10 mouse cellular contexts compared by ENCODE assay signal in genomic region chr14:8062537-8063301, GRCm38 (mm10). TPM values are rescaled to one million over a fixed set of nuclear protein-coding genes. Genes with fewer than 3 reads are reported as not detected.
DNase-seq lines count a peak whose midpoint lies in the region; ATAC-seq and TF ChIP-seq lines count a peak whose summit lies in the region.
"Had no signal": no experiment of that assay in that cellular context is flagged by ENCODE, and none has a peak within 500 bp of the region (broad histone marks: within the 10 kb centered on the region; RNA-seq: fewer than 3 reads in every experiment).

No protein-coding gene starts in this region.

- no peaks in the 10 kb centered on the region for H3K36me3 ChIP-seq in midbrain, postnatal 0 days (ENCODE audit: insufficient read depth, low read length)

- 54% methylated on average over 3 of the region's 3 CpGs for WGBS in midbrain, postnatal 0 days

- H3K4me3 ChIP-seq in left cerebral cortex, adult 2 months: no peak overlapping the region; the same call in 1 of the 2 replicates
- H3K4me3 ChIP-seq in midbrain, postnatal 0 days (ENCODE audit: low read depth, low read length): no peak overlapping the region

- H3K27me3 ChIP-seq in midbrain, postnatal 0 days (ENCODE audit: insufficient read depth, low read length): no peaks in the 10 kb centered on the region

- peak; percentile 6 to 18 for DNase-seq in cerebellum, postnatal 10 days
- DNase-seq in left cerebral cortex, adult 2 months (ENCODE audit: extremely low spot score in 1 of 2, low spot score in 2 of 2): no peak
- DNase-seq in left cerebral cortex, adult 11 months (ENCODE audit: low spot score): no peak
- DNase-seq in heart, postnatal 4 days: peak; percentile 39
- peak; percentile 34 for DNase-seq in midbrain, postnatal 0 days (ENCODE audit: low spot score)
- DNase-seq in ovary, postnatal 36 days (ENCODE audit: low spot score): no peak
- no peak for DNase-seq in cerebellum, adult 11 months
- DNase-seq: lung, adult 2 months; thymus, adult 2 months had no signal

- H3K4me2 ChIP-seq in midbrain, postnatal 0 days (ENCODE audit: low read depth, low read length, poor library complexity, severe bottlenecking): no peak overlapping the region

- no peaks in the 10 kb centered on the region for H3K9me3 ChIP-seq in midbrain, postnatal 0 days (ENCODE audit: low read length)

- intact Hi-C loops in left cerebral cortex, adult 2 months (cut with DNase I): no loop called here

- ATAC-seq in cerebellum, adult (ENCODE audit: insufficient number of reproducible peaks, low FRiP score, low TSS enrichment): no peak
- ATAC-seq in midbrain, postnatal 0 days (ENCODE audit: low FRiP score): peak; percentile 63; the same call in 1 of the 2 replicates

- H3K9ac ChIP-seq in midbrain, postnatal 0 days (replicated peaks; ENCODE audit: low read length, poor library complexity, severe bottlenecking): no peak overlapping the region

- H3K4me1 ChIP-seq in midbrain, postnatal 0 days (ENCODE audit: insufficient read depth, low read length): no peaks in the 10 kb centered on the region

- TF ChIP-seq CTCF in left cerebral cortex, adult 2 months (IDR thresholded peaks at IDR 0.05): no peak
- no peak for TF ChIP-seq CTCF in midbrain, postnatal 0 days (IDR thresholded peaks at IDR 0.05)

- H3K27ac ChIP-seq in left cerebral cortex, adult 2 months: peak overlapping the region; percentile 91
- peak overlapping the region; percentile 63 for H3K27ac ChIP-seq in midbrain, postnatal 0 days (ENCODE audit: low read depth, low read length)

RNA-seq across cellular contexts. Expression of gene Rpp14, which starts 17.4 kb away (rescaled TPM):
- 10 to 100 TPM; 32.7 to 40.2 TPM for total RNA-seq in left cerebral cortex, adult 2 months (2021)
- total RNA-seq in heart, postnatal 4 days (2021): 10 to 100 TPM; 21.9 to 22.3 TPM
- 20.6 and 31.1 TPM in 2 replicates for total RNA-seq in midbrain, postnatal 0 days (2014; rRNA removed)
- 35.5 and 39.6 TPM in 2 replicates for polyA plus RNA-seq in midbrain, postnatal 0 days (2015; fragmentation: Nextera tagmentation; extraction: Ambion mirVana)

RNA-seq across cellular contexts. Expression of gene Pxk, which starts 35.3 kb away (rescaled TPM):
- 10 to 100 TPM; 34.5 to 36.6 TPM for total RNA-seq in left cerebral cortex, adult 2 months (2021)
- 10 to 100 TPM; 20.9 to 21.0 TPM for total RNA-seq in heart, postnatal 4 days (2021)
- 37.3 and 55.5 TPM in 2 replicates for total RNA-seq in midbrain, postnatal 0 days (2014; rRNA removed)
- polyA plus RNA-seq in midbrain, postnatal 0 days (2015; fragmentation: Nextera tagmentation; extraction: Ambion mirVana): 54.3 and 58.3 TPM in 2 replicates

Comparison
In these comparisons a context has a peak if more than half of its experiments do, and no peak if none do; other contexts are left out.
1. DNase-seq: peak in cerebellum, postnatal 10 days (2 of 2), heart, postnatal 4 days (single experiment) and midbrain, postnatal 0 days (single experiment); none in left cerebral cortex, adult 2 months (0 of 2), left cerebral cortex, adult 11 months (single experiment), ovary, postnatal 36 days (single experiment) and cerebellum, adult 11 months (single experiment).